Mouse (Mus musculus) kidney, postnatal 25 days (tissue): Measurements from ENCODE around the gene C130026I21Rik.
"Not testable (repeated sequence)": the region's sequence is repeated elsewhere in the genome, so short reads cannot be mapped to it uniquely, and the experiment has no call there.

Experiments used
- DNase-seq, 2 experiments: peaks; one replicate each; pipeline ENCODE4 v3.0.0; 2021; ENCODE audit warnings: mixed read lengths in 2 of 2

C130026I21Rik gene

GRCm38 (mm10) chr1:85011933-85012332, 258.4 kb downstream of the C130026I21Rik start:
- DNase-seq: peak in 1 of 2 experiments; percentile 28

- DNase-seq: not testable (repeated sequence)
These were observed 259.4 kb downstream of the C130026I21Rik start for GRCm38 (mm10) chr1:85010947-85011346.

GRCm38 (mm10) chr1:85007737-85008136, 262.6 kb downstream of the C130026I21Rik start:
- not testable (repeated sequence) for DNase-seq

GRCm38 (mm10) chr1:84999241-84999640, 271.1 kb downstream of the C130026I21Rik start:
- DNase-seq: not testable (repeated sequence)

GRCm38 (mm10) chr1:84996305-84996704, 274.1 kb downstream of the C130026I21Rik start:
- DNase-seq: not testable (repeated sequence)

- DNase-seq: peak in 1 of 2 experiments; percentile 44
These were observed 275.9 kb downstream of the C130026I21Rik start for GRCm38 (mm10) chr1:84994461-84994860.

GRCm38 (mm10) chr1:84993688-84994319, 276.6 kb downstream of the C130026I21Rik start:
- not testable (repeated sequence) for DNase-seq

GRCm38 (mm10) chr1:84993235-84993634, 277.1 kb downstream of the C130026I21Rik start:
- not testable (repeated sequence) for DNase-seq

- not testable (repeated sequence) for DNase-seq
These were observed 277.5 kb downstream of the C130026I21Rik start for GRCm38 (mm10) chr1:84992827-84993226.

GRCm38 (mm10) chr1:84989044-84989443, 281.3 kb downstream of the C130026I21Rik start:
- DNase-seq: not testable (repeated sequence)

- not testable (repeated sequence) for DNase-seq
These were observed 282.6 kb downstream of the C130026I21Rik start for GRCm38 (mm10) chr1:84987729-84988128.

- DNase-seq: not testable (repeated sequence)
These were observed 308.6 kb downstream of the C130026I21Rik start for GRCm38 (mm10) chr1:84961779-84962178.

- not testable (repeated sequence) for DNase-seq
These were observed 312.7 kb downstream of the C130026I21Rik start for GRCm38 (mm10) chr1:84957713-84958112.

GRCm38 (mm10) chr1:84956771-84957170, 313.6 kb downstream of the C130026I21Rik start:
- not testable (repeated sequence) for DNase-seq

GRCm38 (mm10) chr1:84952456-84953181, 317.7 kb downstream of the C130026I21Rik start:
- peak; percentile 48 to 73 for DNase-seq

- DNase-seq: peak in 1 of 2 experiments; percentile 1
These were observed 318.8 kb downstream of the C130026I21Rik start for GRCm38 (mm10) chr1:84951566-84951965.

GRCm38 (mm10) chr1:84947390-84947789, 323.0 kb downstream of the C130026I21Rik start:
- DNase-seq: peak; percentile 60 to 85

GRCm38 (mm10) chr1:84945950-84946349, 324.4 kb downstream of the C130026I21Rik start:
- peak; percentile 27 to 75 for DNase-seq

GRCm38 (mm10) chr1:84943549-84943948, 326.8 kb downstream of the C130026I21Rik start:
- no peak for DNase-seq
